Mouse (Mus musculus) neural tube, embryonic 12.5 days (tissue): ENCODE measurements around the gene Cfap52. TPM values are rescaled to one million over a fixed set of nuclear protein-coding genes. Genes with fewer than 3 reads are reported as not detected.
A peak's percentile ranks its signal among the peaks of the same experiment; 100 is the strongest.

ENCODE experiments used
- ATAC-seq: fragments of 200-750 bp; cut with Nextera tagmentation; 2 replicates; pipeline ENCODE4 v1.8.0; 2017; ENCODE audit warnings: low read depth, mild to moderate bottlenecking, moderate TSS enrichment, moderate library complexity; ENCODE audit not compliant: low FRiP score
- H3K27ac ChIP-seq: fragments of 300-500 bp; sonication (generic); 2 replicates; pipeline ENCODE4 v1.5.1; 2016
- H3K27me3 ChIP-seq: fragments of 300-500 bp; sonication (generic); replicated peaks from 2 replicates; pipeline ENCODE4 v1.6.1; 2016; ENCODE audit warnings: mild to moderate bottlenecking
- H3K36me3 ChIP-seq: fragments of 300-500 bp; sonication (generic); 2 replicates; pipeline ENCODE4 v1.6.1; 2016; ENCODE audit warnings: mild to moderate bottlenecking
- H3K4me1 ChIP-seq: fragments of 300-500 bp; sonication (generic); 2 replicates; pipeline ENCODE4 v1.6.1; 2016
- H3K4me2 ChIP-seq: fragments of 300-500 bp; sonication (generic); replicated peaks from 2 replicates; pipeline ENCODE4 v1.6.1; 2016; ENCODE audit warnings: mild to moderate bottlenecking
- H3K4me3 ChIP-seq: fragments of 300-500 bp; sonication (generic); 2 replicates; pipeline ENCODE4 v1.5.1; 2016
- H3K9ac ChIP-seq: fragments of 300-500 bp; sonication (generic); 2 replicates; pipeline ENCODE4 v1.6.1; 2016; ENCODE audit warnings: mild to moderate bottlenecking
- H3K9me3 ChIP-seq: fragments of 300-500 bp; sonication (generic); 2 replicates; pipeline ENCODE4 v1.6.1; 2016; ENCODE audit warnings: mild to moderate bottlenecking
- whole genome bisulfite sequencing: fragments of 180-500 bp; shearing (Covaris S2); methylation state at CpG from one replicate; pipeline ENCODE4 v1.1.7; 2016; 5-methylcytosine and 5-hydroxymethylcytosine counted together
- polyA plus RNA-seq: library from polyadenylated mRNA; unstranded; fragments of >200 nt; fragmentation: Nextera tagmentation; extraction: Ambion mirVana; gene quantifications from 2 replicates; pipeline ENCODE4 v1.2.1, GENCODE M21; 2016

Gene Cfap52
- polyA plus RNA-seq, 1 experiment from 2014 or later, result 0.81 TPM

DNA sequence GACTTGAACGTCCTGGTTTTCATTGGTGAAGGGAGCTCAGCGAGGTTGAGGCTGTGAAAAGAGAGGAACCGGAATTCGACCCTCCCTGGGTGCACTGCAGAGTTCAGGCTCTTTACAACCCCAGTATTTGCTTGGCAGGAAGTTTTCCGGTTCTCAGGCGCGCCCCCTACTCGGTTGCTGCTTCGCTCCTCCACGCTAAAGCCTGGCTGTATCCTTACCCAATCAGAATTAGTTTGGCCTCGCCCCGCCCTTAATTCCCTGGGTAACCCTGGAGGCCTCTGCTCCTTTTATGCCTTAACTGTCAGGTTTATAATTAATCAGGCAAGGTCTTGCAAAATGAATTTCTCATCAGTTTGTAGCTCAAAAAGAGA lies 42.7 kb downstream of the Cfap52 start:
- H3K9ac ChIP-seq, result no peak overlapping the region
- peaks cover 11% of the 10 kb centered on the region for H3K4me1 ChIP-seq
- H3K36me3 ChIP-seq, result no peaks in the 10 kb centered on the region
- peak overlapping the region; percentile 100 for H3K4me2 ChIP-seq
- H3K4me3 ChIP-seq, result peak overlapping the region; percentile 77
- ATAC-seq, result peak; percentile 71
- H3K27me3 ChIP-seq, result peaks cover 27% of the 10 kb centered on the region
- no peak overlapping the region for H3K27ac ChIP-seq
- no peaks in the 10 kb centered on the region for H3K9me3 ChIP-seq
- 0% methylated on average over 12 of the region's 12 CpGs for WGBS

DNA sequence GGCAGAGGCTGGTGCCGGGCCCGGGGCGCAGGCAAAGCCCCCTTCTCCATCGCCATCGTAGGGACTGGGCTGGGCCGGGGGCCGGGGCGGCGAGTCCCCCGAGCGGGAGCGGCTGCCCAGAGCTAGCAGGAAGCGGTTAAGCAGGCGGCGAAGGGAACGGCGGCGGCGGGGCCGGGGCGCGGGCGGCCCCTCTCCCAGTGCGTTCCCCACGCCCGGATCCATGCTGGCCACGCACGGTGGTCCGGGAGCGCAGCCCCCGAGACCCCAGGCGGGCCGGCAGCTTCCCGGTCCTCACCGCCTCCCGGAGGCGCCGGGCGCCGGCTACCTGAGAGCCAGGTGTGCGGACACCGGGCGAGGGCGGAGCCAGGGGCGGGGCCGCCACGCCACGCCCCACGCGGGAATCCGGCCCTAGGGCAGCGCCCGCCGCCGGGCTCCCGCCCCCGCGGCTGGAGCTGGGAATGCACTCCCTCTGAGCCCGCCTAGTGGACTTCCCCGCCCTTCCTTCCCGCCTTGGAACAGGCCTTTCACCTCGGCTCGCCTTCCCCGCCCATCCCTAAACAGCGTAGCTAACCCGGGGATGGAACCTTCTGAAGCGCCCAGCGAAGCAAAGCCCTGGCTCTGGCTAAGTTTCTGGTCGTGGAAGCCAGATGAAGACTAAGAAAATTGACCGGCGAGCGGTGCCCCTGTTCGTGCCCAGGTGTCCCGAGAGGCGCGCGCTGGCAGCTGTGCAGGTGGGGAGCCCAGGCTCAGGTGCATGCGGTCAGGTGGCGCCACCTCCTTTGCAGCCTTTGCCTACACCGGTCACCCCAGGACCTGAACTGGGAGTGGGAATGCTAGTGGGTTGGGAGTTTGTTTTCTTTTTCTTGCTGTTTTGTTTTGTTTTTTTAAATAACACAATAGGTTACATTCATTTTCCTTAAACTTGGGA lies 43.4 kb downstream of the Cfap52 start, which contains the start of gene Usp43:
Usp43 (minus strand) TSS at position 327 of the 928 bp plus-strand sequence.
- peak; percentile 72 for ATAC-seq

DNA sequence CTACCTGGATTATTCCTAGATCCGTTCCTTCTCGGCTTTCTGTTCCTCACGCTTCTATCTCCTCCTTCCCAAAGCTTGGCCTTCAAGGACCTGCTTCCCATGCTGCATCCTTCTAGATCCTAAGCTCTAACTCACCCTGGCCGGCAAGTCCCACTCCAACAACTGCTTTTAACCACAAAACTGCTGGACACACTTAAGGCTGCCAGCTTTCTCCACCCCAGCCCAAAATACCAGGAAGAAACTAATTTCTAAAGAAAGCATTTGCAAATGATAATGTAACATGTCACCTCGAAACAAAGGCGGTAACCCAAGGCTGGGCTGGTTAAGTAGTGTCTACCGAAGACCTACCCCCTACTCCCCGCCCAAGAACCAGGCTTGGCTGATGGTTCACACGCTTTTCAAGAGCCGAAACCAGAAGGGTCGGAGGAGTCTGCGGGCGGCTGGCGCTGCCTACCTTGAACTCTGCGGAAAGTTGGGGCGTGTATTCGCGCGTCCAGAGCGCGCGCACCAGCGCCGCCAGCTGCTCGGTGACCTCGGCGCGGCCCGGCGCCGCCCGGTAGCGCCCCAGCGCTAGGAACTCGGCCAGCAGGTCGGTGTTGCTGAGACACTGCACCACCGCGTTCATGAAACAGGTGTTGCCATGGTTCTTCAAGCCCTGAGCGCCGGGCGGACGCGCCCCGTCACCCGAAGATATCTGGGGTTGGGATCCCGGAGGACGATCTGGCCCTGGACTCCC lies 44.2 kb downstream of the Cfap52 start:
- Histone ChIP-seq H3K36me3 (no peaks in the 10 kb centered on the region), H3K4me1 (peaks cover 11% of the 10 kb centered on the region), H3K4me3 (peak overlapping the region; percentile 77), H3K9ac (peak overlapping the region; percentile 62), H3K4me2 (peak overlapping the region; percentile 100), H3K27me3 (peaks cover 27% of the 10 kb centered on the region), H3K9me3 (no peaks in the 10 kb centered on the region), H3K27ac (no peak overlapping the region)
- no peak for ATAC-seq
- WGBS, result 2% methylated on average over 47 of the region's 47 CpGs

More for the DNA sequence above, 43.4 kb downstream of the Cfap52 start, which contains the start of gene Usp43:
- Histone ChIP-seq H3K4me2 (peak within 1 kb of the TSS; percentile 100), H3K9ac (peak within 1 kb of the TSS; percentile 62), H3K27me3 (peaks cover 27% of the 10 kb centered on the region), H3K4me3 (peak within 1 kb of the TSS; percentile 77), H3K4me1 (peaks cover 11% of the 10 kb centered on the region), H3K9me3 (no peaks in the 10 kb centered on the region), H3K27ac (no peak within 1 kb of the TSS), H3K36me3 (no peaks in the 10 kb centered on the region)
- under 1% methylated on average over 80 of the region's 80 CpGs for WGBS

DNA sequence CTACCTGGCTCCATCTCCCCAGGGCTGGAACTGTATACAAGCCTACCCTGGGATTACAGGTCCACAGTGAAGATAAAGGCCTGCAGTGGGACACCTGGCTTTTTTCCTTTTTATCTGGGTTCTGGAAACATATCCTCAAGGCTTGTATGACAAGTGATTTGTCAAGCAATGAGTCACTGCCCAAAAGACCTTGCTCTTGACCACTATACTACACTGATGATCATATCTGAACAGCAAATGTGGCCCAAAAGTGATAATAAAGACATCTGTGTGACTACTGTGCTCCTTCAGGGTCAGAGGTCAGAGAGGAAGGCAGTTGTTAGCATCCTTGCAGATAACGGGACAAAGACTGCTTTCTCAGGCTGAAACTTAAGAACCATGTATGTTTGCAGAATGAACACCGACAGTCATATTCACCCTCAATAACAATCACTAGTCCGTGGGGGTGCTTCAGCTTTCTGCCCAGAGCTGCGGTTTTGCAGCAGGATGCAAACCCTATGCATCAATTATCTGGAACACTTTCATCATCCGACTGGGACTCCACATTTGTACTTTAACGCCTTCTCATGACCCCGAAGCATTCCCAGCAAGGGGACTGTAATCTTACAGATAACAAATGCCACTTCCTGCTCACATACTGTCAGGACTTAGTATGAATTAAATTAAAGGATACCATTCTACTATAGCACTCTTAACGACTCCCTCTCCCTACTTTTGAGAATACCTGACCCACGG lies 45.1 kb downstream of the Cfap52 start:
- Histone ChIP-seq H3K36me3 (no peaks in the 10 kb centered on the region), H3K4me2 (peak overlapping the region; percentile 100), H3K27ac (no peak overlapping the region), H3K9me3 (no peaks in the 10 kb centered on the region), H3K4me3 (no peak overlapping the region), H3K4me1 (peaks cover 11% of the 10 kb centered on the region), H3K27me3 (peaks cover 27% of the 10 kb centered on the region), H3K9ac (no peak overlapping the region)
- 61% methylated on average over 9 of the region's 9 CpGs for WGBS
- ATAC-seq, result no peak

DNA sequence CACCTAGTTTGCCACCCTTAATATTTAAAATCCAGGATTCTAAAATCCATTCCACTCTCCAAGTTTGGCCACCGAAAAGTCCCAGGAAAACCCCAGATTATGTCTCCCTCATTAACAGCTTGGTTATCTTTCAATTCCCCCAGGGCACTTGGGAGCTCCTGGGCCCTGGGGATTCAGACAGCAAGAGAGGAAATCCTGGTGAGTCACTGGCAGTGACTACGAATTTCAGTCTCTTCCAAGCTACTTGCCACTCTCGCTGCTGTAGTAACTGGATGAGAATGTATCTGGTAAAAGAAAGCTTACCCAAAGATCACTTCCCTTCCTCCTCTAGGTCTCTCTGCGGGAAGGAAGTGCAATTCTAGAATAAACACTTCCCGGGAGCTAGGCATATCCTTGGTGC lies 45.9 kb downstream of the Cfap52 start:
- no peaks in the 10 kb centered on the region for H3K36me3 ChIP-seq
- no peak for ATAC-seq
- no peak overlapping the region for H3K27ac ChIP-seq
- H3K9me3 ChIP-seq, result no peaks in the 10 kb centered on the region
- H3K27me3 ChIP-seq, result peaks cover 27% of the 10 kb centered on the region
- H3K9ac ChIP-seq, result no peak overlapping the region
- no peak overlapping the region for H3K4me2 ChIP-seq
- WGBS, result 80% methylated on average over 5 of the region's 5 CpGs
- no peak overlapping the region for H3K4me3 ChIP-seq
- H3K4me1 ChIP-seq, result peaks cover 11% of the 10 kb centered on the region

DNA sequence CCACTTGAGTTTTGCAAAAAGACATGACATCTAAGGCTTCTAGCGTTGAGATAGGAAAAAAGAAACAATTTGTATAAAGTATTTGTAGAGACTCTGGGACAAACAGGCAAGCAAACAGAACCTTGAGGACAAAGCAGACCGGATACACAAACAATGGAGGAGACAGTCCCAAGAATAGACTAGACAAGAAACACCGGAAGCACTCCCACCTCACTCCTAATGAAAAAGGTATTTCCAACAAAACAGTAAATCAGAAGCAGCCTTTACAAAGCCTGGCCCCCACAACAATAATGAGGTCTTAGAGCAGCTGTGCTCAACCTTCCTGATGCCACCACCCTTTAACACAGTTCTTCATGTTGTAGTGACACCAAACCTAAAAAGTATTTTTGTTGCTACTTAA lies 48.3 kb downstream of the Cfap52 start:
- Histone ChIP-seq H3K4me2 (no peak overlapping the region), H3K27ac (no peak overlapping the region), H3K9me3 (no peaks in the 10 kb centered on the region), H3K36me3 (no peaks in the 10 kb centered on the region), H3K4me1 (peaks cover 6% of the 10 kb centered on the region), H3K9ac (no peak overlapping the region), H3K4me3 (no peak overlapping the region), H3K27me3 (peaks cover 27% of the 10 kb centered on the region)
- ATAC-seq, result no peak
- WGBS, result 76% methylated on average over 3 of the region's 3 CpGs

DNA sequence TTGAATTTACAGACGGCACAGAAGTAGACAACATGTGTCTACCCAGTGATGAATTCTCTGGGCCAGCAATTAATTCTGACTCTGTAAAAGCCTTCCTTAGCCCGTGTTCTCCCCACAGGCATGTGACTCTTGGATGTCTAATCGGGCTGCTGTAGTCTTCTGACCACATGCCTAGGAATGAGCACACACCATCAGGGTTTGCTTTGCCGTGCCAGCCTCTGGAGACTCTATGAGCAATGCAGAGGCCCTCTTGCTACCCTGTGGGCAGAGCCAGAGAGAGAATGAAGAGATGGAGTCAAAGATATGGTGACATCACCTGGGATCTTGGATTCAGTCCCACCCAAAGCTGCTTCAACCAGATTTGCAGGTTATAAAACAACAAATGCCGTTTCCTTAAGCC lies 54.4 kb downstream of the Cfap52 start:
- no peak overlapping the region for H3K27ac ChIP-seq
- no peak overlapping the region for H3K4me3 ChIP-seq
- no peaks in the 10 kb centered on the region for H3K36me3 ChIP-seq
- 87% methylated on average over 5 of the region's 5 CpGs for WGBS
- no peaks in the 10 kb centered on the region for H3K4me1 ChIP-seq
- ATAC-seq, result no peak
- H3K27me3 ChIP-seq, result no peaks in the 10 kb centered on the region
- no peak overlapping the region for H3K4me2 ChIP-seq
- H3K9ac ChIP-seq, result no peak overlapping the region
- H3K9me3 ChIP-seq, result no peaks in the 10 kb centered on the region

DNA sequence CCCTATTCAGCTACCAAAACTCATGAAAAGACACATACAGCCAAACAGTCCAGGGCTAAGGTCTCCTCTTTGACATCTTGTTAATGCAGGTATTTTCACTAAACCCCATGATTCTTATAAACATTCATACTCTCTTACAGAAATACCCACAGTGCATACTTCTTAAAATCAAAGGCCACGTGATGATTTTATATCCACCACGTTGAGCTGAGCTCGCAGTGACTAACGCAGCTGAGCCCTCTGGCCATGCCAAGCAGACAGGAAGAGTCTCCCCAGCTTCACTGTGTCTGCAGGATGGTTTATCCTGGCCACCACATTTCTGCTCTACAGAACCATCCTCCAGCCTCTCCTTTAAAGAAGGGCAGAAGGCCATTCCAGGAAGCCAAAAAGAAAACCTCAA lies 61.7 kb downstream of the Cfap52 start:
- H3K4me1 ChIP-seq, result no peaks in the 10 kb centered on the region
- no peaks in the 10 kb centered on the region for H3K36me3 ChIP-seq
- ATAC-seq, result no peak
- no peak overlapping the region for H3K4me2 ChIP-seq
- H3K9me3 ChIP-seq, result no peaks in the 10 kb centered on the region
- H3K27me3 ChIP-seq, result no peaks in the 10 kb centered on the region
- no peak overlapping the region for H3K4me3 ChIP-seq
- no peak overlapping the region for H3K27ac ChIP-seq
- WGBS, result 92% methylated on average over 4 of the region's 4 CpGs
- H3K9ac ChIP-seq, result no peak overlapping the region

DNA sequence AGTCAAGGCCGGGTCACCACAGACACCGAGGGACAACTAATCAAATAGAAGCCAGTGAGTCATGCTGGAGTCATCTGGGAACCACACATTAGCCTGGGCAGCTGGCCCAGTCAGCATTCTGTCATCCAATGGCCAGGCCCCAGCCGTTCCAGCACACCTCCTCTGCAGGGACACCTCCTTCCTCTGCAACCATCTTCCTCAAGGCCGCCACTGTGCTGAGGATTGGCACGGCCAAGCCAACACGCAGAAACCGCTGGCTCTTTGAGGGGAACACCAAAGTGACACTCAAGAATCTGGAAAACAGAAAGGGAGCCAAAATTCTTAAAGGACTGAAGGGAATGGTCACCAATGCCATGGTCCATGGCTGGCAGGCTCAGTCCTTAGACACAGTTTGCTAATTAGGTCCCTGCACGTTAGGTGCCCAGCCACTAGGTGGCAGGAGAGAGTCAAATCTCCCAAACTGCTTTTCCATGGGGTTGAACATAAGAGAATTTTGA lies 68.3 kb downstream of the Cfap52 start:
- H3K27me3 ChIP-seq, result no peaks in the 10 kb centered on the region
- 63% methylated on average over 8 of the region's 8 CpGs for WGBS
- no peak overlapping the region for H3K4me2 ChIP-seq
- H3K4me1 ChIP-seq, result no peaks in the 10 kb centered on the region; the same call in 1 of the 2 replicates
- no peaks in the 10 kb centered on the region for H3K36me3 ChIP-seq
- no peak overlapping the region for H3K4me3 ChIP-seq
- H3K9me3 ChIP-seq, result no peaks in the 10 kb centered on the region
- no peak for ATAC-seq
- no peak overlapping the region for H3K27ac ChIP-seq
- no peak overlapping the region for H3K9ac ChIP-seq

DNA sequence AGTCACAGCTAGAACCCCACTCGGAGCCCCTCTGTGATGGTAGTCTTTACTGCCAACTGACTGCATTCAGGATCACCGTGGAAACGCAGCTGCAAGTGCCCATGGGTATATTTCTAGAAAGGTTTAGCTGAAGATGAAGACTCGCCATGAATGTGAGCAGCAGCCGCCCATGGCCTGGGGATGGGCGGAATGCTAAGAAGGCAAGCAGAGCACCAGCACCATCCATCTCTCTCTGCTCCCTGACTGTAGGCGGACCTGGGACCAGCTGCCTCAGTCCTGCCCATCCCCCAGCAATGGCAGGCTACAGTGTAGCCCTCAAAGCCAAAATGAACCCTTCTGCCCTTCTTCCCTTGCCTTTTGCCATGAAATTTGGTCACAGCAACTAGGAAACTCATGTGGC lies 69.8 kb downstream of the Cfap52 start:
- Histone ChIP-seq H3K4me1 (no peaks in the 10 kb centered on the region; the same call in 1 of the 2 replicates), H3K9ac (no peak overlapping the region), H3K4me3 (no peak overlapping the region), H3K9me3 (no peaks in the 10 kb centered on the region), H3K27me3 (no peaks in the 10 kb centered on the region), H3K4me2 (no peak overlapping the region), H3K27ac (no peak overlapping the region), H3K36me3 (no peaks in the 10 kb centered on the region)
- ATAC-seq, result 0 out of 2 replicates have a peak, but pooled peaks have one; percentile 50
- 63% methylated on average over 7 of the region's 7 CpGs for WGBS

DNA sequence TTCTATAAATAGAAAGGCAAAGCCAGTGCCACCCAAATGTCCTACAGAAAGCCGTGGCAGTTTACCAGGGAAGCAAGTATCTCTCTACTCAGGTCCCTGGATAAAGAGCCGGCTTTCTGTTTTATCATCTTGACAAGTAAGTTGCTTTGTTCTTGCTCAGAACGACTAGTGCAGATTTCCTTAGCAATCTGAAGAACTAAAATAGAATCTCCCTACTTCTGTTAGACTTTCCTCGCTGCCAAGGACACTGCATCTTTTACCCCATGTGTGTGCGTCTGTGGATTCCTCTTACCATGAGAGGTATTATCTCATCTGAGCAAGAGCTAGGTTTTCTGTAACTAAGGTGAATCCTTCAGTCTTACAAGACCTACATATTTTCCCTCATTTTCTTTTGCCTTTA lies 76.9 kb downstream of the Cfap52 start:
- no peaks in the 10 kb centered on the region for H3K27me3 ChIP-seq
- ATAC-seq, result no peak
- no peak overlapping the region for H3K27ac ChIP-seq
- no peak overlapping the region for H3K4me2 ChIP-seq
- no peak overlapping the region for H3K9ac ChIP-seq
- no peak overlapping the region for H3K4me3 ChIP-seq
- no peaks in the 10 kb centered on the region for H3K4me1 ChIP-seq
- 84% methylated on average over 5 of the region's 5 CpGs for WGBS
- H3K9me3 ChIP-seq, result 0 out of 2 replicates have a peak, but pooled peaks cover 4% of the 10 kb centered on the region
- no peaks in the 10 kb centered on the region for H3K36me3 ChIP-seq
